Mouse (Mus musculus): ENCODE data around the gene Cobll1.

- TF ChIP-seq POLR2A (IDR thresholded peaks at IDR 0.05; ENCODE audit: borderline replicate concordance, extremely low read depth, low read depth, low read length) (no peak), CTCF (IDR thresholded peaks at IDR 0.05; ENCODE audit: insufficient read depth, low read length) (no peak)
Observed at GRCm38 (mm10) chr2:65120112-65120511, 119.1 kb downstream of the Cobll1 start.

Measured in lung, adult 2 months (tissue).